Mouse (Mus musculus) thymus, postnatal 14 days (tissue): ENCODE data around the gene Gper1.
"Not testable (repeated sequence)": the region's sequence is repeated elsewhere in the genome, so short reads cannot be mapped to it uniquely, and the experiment has no call there.

Experiments used
- DNase-seq: peaks from one replicate; pipeline ENCODE4 v3.0.0; 2021

Gper1 gene

DNA sequence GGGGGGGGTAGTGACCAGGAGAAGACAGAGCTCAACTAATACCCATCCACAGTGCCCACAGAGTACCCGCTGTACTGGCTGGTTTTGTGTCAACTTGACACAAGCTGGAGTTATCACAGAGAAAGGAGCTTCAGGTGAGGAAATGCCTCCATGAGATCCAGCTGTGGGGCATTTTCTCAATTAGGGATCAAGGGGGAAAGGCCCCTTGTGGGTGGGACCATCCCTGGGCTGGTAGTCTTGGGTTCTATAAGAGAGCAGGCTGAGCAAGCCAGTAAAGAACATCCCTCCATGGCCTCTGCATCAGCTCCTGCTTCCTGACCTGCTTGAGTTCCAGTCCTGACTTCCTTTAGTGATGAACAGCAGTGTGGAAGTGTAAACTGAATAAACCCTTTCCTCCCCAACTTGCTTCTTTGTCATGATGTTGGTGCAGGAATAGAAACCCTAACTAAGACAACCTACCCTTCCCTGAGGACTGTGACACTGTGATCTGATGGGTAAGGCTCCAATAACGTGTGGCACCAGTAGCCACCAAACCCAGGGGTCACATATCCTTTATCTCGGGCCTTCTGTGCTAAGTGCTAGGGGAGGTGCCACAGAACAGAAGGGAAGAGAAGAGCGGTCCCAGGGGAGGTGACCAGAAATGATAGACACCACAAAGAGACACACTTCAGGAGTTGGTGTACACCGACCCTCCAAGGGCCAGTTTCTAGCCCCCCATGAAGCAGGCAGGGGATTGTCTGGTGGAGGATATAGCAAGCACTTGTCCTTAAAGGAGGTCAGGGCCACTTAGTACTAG, 32.4 kb upstream of the Gper1 start:
- not testable (repeated sequence) for DNase-seq

- DNase-seq, result no peak
Observed at GRCm38 (mm10) chr5:139391309-139391990, 31.5 kb upstream of the Gper1 start.

- no peak for DNase-seq
Observed at GRCm38 (mm10) chr5:139392219-139393196, 30.4 kb upstream of the Gper1 start.

- DNase-seq, result no peak
Observed at GRCm38 (mm10) chr5:139393197-139393588, 29.8 kb upstream of the Gper1 start.

DNA sequence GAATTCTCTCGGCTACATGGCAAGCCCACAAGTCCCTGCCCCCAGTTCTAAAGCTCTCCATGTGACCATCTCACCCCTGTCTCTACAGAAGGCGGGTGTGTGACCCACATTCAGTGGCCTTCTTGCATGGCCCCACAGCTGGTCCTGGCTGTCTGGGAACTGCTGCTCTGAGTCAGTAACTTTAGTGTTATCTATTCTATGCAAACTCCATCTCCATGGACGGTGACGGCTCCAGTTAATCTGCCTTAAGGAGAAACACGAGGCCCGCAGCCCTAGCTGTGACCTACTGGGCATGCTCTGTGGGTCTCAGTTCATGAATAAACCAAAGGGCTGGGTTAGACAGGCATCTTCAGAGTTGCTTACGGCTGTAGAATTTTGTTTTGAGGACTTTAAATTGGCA, 28.6 kb upstream of the Gper1 start:
- DNase-seq, result no peak

GRCm38 (mm10) chr5:139395528-139395927, 27.4 kb upstream of the Gper1 start:
- no peak for DNase-seq

DNA sequence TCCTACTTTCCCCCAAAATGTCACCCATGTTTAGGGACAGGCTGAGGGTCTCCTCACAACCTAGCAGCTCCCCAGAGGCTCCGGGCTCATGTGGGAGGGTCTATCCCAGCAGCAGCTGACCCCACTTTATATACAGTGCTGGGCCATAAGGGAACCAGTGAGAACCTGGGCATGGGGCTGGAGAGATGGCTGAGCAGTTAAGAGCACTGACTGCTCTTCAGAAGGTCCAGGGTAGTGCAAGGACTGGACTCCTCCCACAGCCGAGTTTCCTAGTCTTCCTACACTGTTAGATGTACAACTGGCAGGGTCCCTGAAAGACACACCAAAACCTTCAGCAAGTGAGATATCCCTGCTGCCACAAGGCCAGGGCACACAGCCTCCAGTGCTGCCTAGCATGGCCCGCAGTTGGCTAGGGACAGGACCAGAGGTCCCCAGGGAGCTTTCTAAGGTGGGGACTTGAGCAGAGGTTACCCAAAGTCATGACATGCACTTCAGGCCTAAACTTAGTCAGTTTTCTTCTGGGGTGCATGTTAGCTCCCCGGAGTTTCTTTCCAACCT, 25.5 kb upstream of the Gper1 start:
- DNase-seq, result no peak

- peak; percentile 89 for DNase-seq
Observed at GRCm38 (mm10) chr5:139397959-139398753, 24.8 kb upstream of the Gper1 start.

GRCm38 (mm10) chr5:139398786-139399185, 24.2 kb upstream of the Gper1 start:
- no peak for DNase-seq

DNA sequence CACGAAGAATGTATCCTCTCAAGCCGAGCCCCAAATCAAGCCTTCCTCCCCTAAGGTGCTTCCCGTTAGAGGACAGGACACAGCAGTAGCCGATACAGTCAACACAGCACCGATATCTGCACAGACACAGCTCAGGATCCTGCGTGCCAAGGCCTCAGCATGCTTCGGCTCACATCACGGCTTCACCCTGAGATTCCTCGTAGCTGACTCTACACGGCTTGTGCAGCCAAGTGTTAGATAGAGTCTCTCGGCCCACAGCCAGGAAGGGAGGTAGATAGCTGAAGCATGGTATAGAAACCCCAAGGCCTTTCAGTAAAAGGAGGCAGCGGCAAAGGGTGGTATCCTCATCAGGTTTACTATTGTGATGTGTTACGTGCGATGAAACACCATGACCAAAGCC, 23.0 kb upstream of the Gper1 start:
- DNase-seq, result no peak

- DNase-seq, result no peak
Observed at GRCm38 (mm10) chr5:139402106-139402505, 20.8 kb upstream of the Gper1 start.

GRCm38 (mm10) chr5:139403692-139404260, 19.2 kb upstream of the Gper1 start:
- DNase-seq, result no peak

- DNase-seq, result no peak
Observed at GRCm38 (mm10) chr5:139404801-139405401, 18.1 kb upstream of the Gper1 start, which contains the start of gene C130050O18Rik. C130050O18Rik (plus strand) TSS chr5:139405280.

- no peak for DNase-seq
Observed at GRCm38 (mm10) chr5:139405478-139405877, 17.5 kb upstream of the Gper1 start.

- no peak for DNase-seq
Observed at GRCm38 (mm10) chr5:139405953-139406352, 17.0 kb upstream of the Gper1 start.

GRCm38 (mm10) chr5:139407121-139407885, 15.6 kb upstream of the Gper1 start:
- DNase-seq, result no peak

- no peak for DNase-seq
Observed at GRCm38 (mm10) chr5:139408511-139408910, 14.4 kb upstream of the Gper1 start.

DNA sequence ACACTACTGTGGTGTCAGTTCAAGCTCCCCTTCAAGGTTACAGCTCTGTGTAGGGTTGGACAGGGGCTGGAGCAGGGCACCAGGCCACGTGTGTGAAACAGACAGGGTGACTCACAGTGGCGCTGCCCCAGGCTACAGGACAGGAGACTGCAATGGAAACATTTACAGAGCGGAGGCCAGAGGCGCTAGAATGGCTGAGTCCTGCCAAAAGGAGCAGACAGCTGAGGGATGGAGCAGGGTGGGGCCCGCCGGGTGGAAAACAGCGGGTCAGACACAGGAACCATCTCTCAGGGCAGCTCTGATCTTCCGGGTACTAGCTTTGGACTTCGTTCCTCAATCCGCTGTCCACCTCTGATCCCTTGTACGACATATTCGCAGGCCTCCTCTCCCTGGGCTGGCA, 13.5 kb upstream of the Gper1 start:
- DNase-seq, result no peak

GRCm38 (mm10) chr5:139410056-139410455, 12.9 kb upstream of the Gper1 start:
- no peak for DNase-seq

DNA sequence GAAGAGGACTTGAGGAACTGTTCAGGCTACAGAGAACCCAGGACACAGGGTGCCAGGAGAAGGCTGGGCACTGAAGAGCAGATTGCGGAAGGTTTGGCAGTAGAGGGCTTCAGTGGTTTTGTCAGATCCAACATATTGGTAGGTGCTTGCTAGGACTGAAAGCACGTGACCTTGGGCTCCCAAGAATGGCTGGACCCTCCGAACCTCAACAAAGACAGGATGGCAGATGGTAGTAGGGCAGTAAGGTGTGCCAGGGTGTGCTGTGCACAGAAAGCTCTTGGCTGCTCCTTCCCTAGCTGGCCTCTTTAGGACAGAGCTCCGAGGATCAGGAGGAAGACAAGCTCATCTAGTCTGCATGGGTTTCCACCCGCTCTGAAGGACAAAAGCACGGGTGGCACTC, 11.8 kb upstream of the Gper1 start:
- DNase-seq, result no peak
